ENCODE assay signal across 7 mouse cellular contexts in genomic region chr17:69076238-69076625, GRCm38 (mm10). TPM values are rescaled to one million over a fixed set of nuclear protein-coding genes. Genes with fewer than 3 reads are reported as not detected.
DNase-seq lines count a peak whose midpoint lies in the region; ATAC-seq and TF ChIP-seq lines count a peak whose summit lies in the region.

No protein-coding gene starts in this region.

- no peaks in the 10 kb centered on the region for H3K36me3 ChIP-seq in embryonic facial prominence, embryonic 10.5 days (replicated peaks)
- H3K36me3 ChIP-seq in heart, embryonic 10.5 days = no peaks in the 10 kb centered on the region
- no peaks in the 10 kb centered on the region for H3K36me3 ChIP-seq in kidney, embryonic 14.5 days (ENCODE audit: control insufficient read depth, insufficient read depth, low read length)
- no peaks in the 10 kb centered on the region for H3K36me3 ChIP-seq in limb, embryonic 11.5 days (ENCODE audit: control insufficient read depth, insufficient read depth, low read length)
- H3K36me3 ChIP-seq in midbrain, embryonic 12.5 days = no peaks in the 10 kb centered on the region
- no peaks in the 10 kb centered on the region for H3K36me3 ChIP-seq in testis, adult 2 months (ENCODE audit: control insufficient read depth, insufficient read depth, low read length)

- H3K27ac ChIP-seq in embryonic facial prominence, embryonic 10.5 days (replicated peaks) = no peak overlapping the region
- H3K27ac ChIP-seq in heart, embryonic 10.5 days = peak overlapping the region; percentile 50
- H3K27ac ChIP-seq in kidney, embryonic 14.5 days (ENCODE audit: low read depth, low read length) = no peak overlapping the region
- H3K27ac ChIP-seq in limb, embryonic 11.5 days (replicated peaks; ENCODE audit: low read depth, low read length) = no peak overlapping the region
- no peak overlapping the region for H3K27ac ChIP-seq in midbrain, embryonic 12.5 days (replicated peaks)
- H3K27ac ChIP-seq in testis, adult 2 months (ENCODE audit: control insufficient read depth, insufficient read depth, low read depth, low read length) = peak overlapping the region; percentile 57

- peak; percentile 96 for DNase-seq in brain, adult 2 months (ENCODE audit: low read depth, low spot score)
- DNase-seq in embryonic facial prominence, embryonic 10.5 days (ENCODE audit: low spot score) = peak; percentile 60
- peak; percentile 77 for DNase-seq in heart, embryonic 10.5 days (ENCODE audit: low spot score)
- peak; percentile 55 for DNase-seq in limb, embryonic 11.5 days (ENCODE audit: low spot score)

- H3K4me3 ChIP-seq in embryonic facial prominence, embryonic 10.5 days = peak overlapping the region; percentile 68
- H3K4me3 ChIP-seq in heart, embryonic 10.5 days = peak overlapping the region; percentile 66
- peak overlapping the region; percentile 50 for H3K4me3 ChIP-seq in kidney, embryonic 14.5 days (ENCODE audit: low read length)
- H3K4me3 ChIP-seq in limb, embryonic 11.5 days (ENCODE audit: low read depth, low read length) = peak overlapping the region; percentile 42
- peak overlapping the region; percentile 58 for H3K4me3 ChIP-seq in midbrain, embryonic 12.5 days
- peak overlapping the region; percentile 66 for H3K4me3 ChIP-seq in testis, adult 2 months (ENCODE audit: control insufficient read depth, low read depth, low read length)

- no peak for TF ChIP-seq CTCF in testis, adult 2 months (IDR thresholded peaks at IDR 0.05; ENCODE audit: control insufficient read depth, insufficient read depth, insufficient replicate concordance, low read depth, low read length)

- H3K27me3 ChIP-seq in embryonic facial prominence, embryonic 10.5 days (replicated peaks; ENCODE audit: low read depth, poor library complexity, severe bottlenecking) = peaks cover 76% of the 10 kb centered on the region
- peaks cover 62% of the 10 kb centered on the region for H3K27me3 ChIP-seq in heart, embryonic 10.5 days (ENCODE audit: insufficient read depth, poor library complexity, severe bottlenecking)
- H3K27me3 ChIP-seq in kidney, embryonic 14.5 days (ENCODE audit: control insufficient read depth, insufficient read depth, low read length) = peaks cover 41% of the 10 kb centered on the region
- H3K27me3 ChIP-seq in limb, embryonic 11.5 days (ENCODE audit: control insufficient read depth, insufficient read depth, low read length) = peaks cover 34% of the 10 kb centered on the region
- peaks cover 57% of the 10 kb centered on the region for H3K27me3 ChIP-seq in midbrain, embryonic 12.5 days
- no peaks in the 10 kb centered on the region for H3K27me3 ChIP-seq in testis, adult 2 months (ENCODE audit: control insufficient read depth, insufficient read depth, low read length)

- 0 out of 2 replicates have a peak, but pooled peaks cover 3% of the 10 kb centered on the region for H3K9me3 ChIP-seq in embryonic facial prominence, embryonic 10.5 days
- no peaks in the 10 kb centered on the region for H3K9me3 ChIP-seq in heart, embryonic 10.5 days
- H3K9me3 ChIP-seq in kidney, embryonic 14.5 days (ENCODE audit: control insufficient read depth, low read length) = 0 out of 2 replicates have a peak, but pooled peaks cover 2% of the 10 kb centered on the region
- no peaks in the 10 kb centered on the region for H3K9me3 ChIP-seq in limb, embryonic 11.5 days (ENCODE audit: control insufficient read depth, low read length)
- no peaks in the 10 kb centered on the region for H3K9me3 ChIP-seq in midbrain, embryonic 12.5 days

- peak; percentile 50; the same call in 1 of the 2 replicates for TF ChIP-seq POLR2A in testis, adult 2 months (IDR thresholded peaks at IDR 0.05; ENCODE audit: control insufficient read depth, low read depth, low read length)

- under 1% methylated on average over 28 of the region's 28 CpGs for WGBS in embryonic facial prominence, embryonic 10.5 days
- 0% methylated on average over 28 of the region's 28 CpGs for WGBS in heart, embryonic 10.5 days
- under 1% methylated on average over 28 of the region's 28 CpGs for WGBS in kidney, embryonic 14.5 days
- WGBS in limb, embryonic 11.5 days = under 1% methylated on average over 28 of the region's 28 CpGs
- under 1% methylated on average over 28 of the region's 28 CpGs for WGBS in midbrain, embryonic 12.5 days

- H3K4me1 ChIP-seq in embryonic facial prominence, embryonic 10.5 days = peaks cover 24% of the 10 kb centered on the region
- H3K4me1 ChIP-seq in heart, embryonic 10.5 days = peaks cover 25% of the 10 kb centered on the region; the same call in 1 of the 2 replicates
- 0 out of 2 replicates have a peak, but pooled peaks cover 5% of the 10 kb centered on the region for H3K4me1 ChIP-seq in kidney, embryonic 14.5 days (ENCODE audit: control insufficient read depth, insufficient read depth, low read length)
- H3K4me1 ChIP-seq in limb, embryonic 11.5 days (ENCODE audit: control insufficient read depth, insufficient read depth, low read length) = peaks cover 6% of the 10 kb centered on the region
- peaks cover 14% of the 10 kb centered on the region for H3K4me1 ChIP-seq in midbrain, embryonic 12.5 days
- peaks cover 12% of the 10 kb centered on the region for H3K4me1 ChIP-seq in testis, adult 2 months (ENCODE audit: control insufficient read depth, insufficient read depth, low read length)

- peak overlapping the region; percentile 98 for H3K4me2 ChIP-seq in kidney, embryonic 14.5 days (replicated peaks; ENCODE audit: low read depth, low read length)
- peak overlapping the region; percentile 98 for H3K4me2 ChIP-seq in limb, embryonic 11.5 days (ENCODE audit: low read depth, severe bottlenecking)
- H3K4me2 ChIP-seq in midbrain, embryonic 12.5 days (replicated peaks) = peak overlapping the region; percentile 99

- peak overlapping the region; percentile 13; the same call in 1 of the 2 replicates for H3K9ac ChIP-seq in kidney, embryonic 14.5 days (ENCODE audit: low read depth, low read length)
- peak overlapping the region; percentile 30; the same call in 1 of the 2 replicates for H3K9ac ChIP-seq in limb, embryonic 11.5 days (ENCODE audit: low read length)
- peak overlapping the region; percentile 49 for H3K9ac ChIP-seq in midbrain, embryonic 12.5 days (replicated peaks)

- peak; percentile 74 for ATAC-seq in kidney, embryonic 14.5 days (ENCODE audit: low FRiP score, low TSS enrichment)
- ATAC-seq in limb, embryonic 11.5 days (ENCODE audit: insufficient number of reproducible peaks, low FRiP score, low TSS enrichment, low read depth) = 0 out of 2 replicates have a peak, but pooled peaks have one; percentile 22
- ATAC-seq in midbrain, embryonic 12.5 days (ENCODE audit: low FRiP score, low read depth) = peak; percentile 75

RNA-seq across cellular contexts. Expression of gene Epb41l3, which starts 0.7 kb away (rescaled TPM):
- 55.7 and 76.4 TPM in 2 replicates for polyA plus RNA-seq in embryonic facial prominence, embryonic 10.5 days (2016; fragmentation: Nextera tagmentation; extraction: Ambion mirVana)
- 108 and 132 TPM in 2 replicates for polyA plus RNA-seq in heart, embryonic 10.5 days (2016; fragmentation: Nextera tagmentation; extraction: Ambion mirVana)
- polyA plus RNA-seq in kidney, embryonic 14.5 days (2014; fragmentation: Nextera tagmentation; extraction: Ambion mirVana) = 17.6 and 29.7 TPM in 2 replicates
- polyA plus RNA-seq in limb, embryonic 11.5 days (2014; fragmentation: Nextera tagmentation; extraction: Ambion mirVana) = 72.2 and 78.6 TPM in 2 replicates
- polyA plus RNA-seq in midbrain, embryonic 12.5 days (2016; fragmentation: Nextera tagmentation; extraction: Ambion mirVana) = 71.7 and 78.0 TPM in 2 replicates
- 46.7 and 46.9 TPM in 2 replicates for polyA plus RNA-seq in testis, adult 2 months (2012; rRNA removed)

Comparison
In these comparisons a context has a peak if more than half of its experiments do, and no peak if none do; other contexts are left out.
1. H3K27ac ChIP-seq: peak in heart, embryonic 10.5 days (single experiment) and testis, adult 2 months (single experiment); none in embryonic facial prominence, embryonic 10.5 days (single experiment), kidney, embryonic 14.5 days (single experiment), limb, embryonic 11.5 days (single experiment) and midbrain, embryonic 12.5 days (single experiment).
2. ATAC-seq: peak in every context shown above with its lines; median percentile 75 in midbrain, embryonic 12.5 days; 74 in kidney, embryonic 14.5 days; 22 in limb, embryonic 11.5 days.
3. Peak in every context shown above with its lines, with median percentiles within 50 percentile points of each other: DNase-seq, H3K4me3 ChIP-seq, H3K4me2 ChIP-seq and H3K9ac ChIP-seq.